Mouse (Mus musculus) myocyte (in vitro differentiated cells): ENCODE results near the gene Slc22a15.

Experiments
- POLR2A ChIP-seq: IDR thresholded peaks from one replicate; pipeline ENCODE4 v1.6.1; 2011; ENCODE audit warnings: low read depth, mild to moderate bottlenecking, control low read depth, moderate library complexity; ENCODE audit not compliant: insufficient read length
- TCF12 ChIP-seq: IDR thresholded peaks from one replicate; pipeline ENCODE4 v1.6.1; 2011; ENCODE audit warnings: mild to moderate bottlenecking, control low read depth; ENCODE audit not compliant: poor library complexity, insufficient read depth, severe bottlenecking
- USF1 ChIP-seq: IDR thresholded peaks from one replicate; pipeline ENCODE4 v1.6.1; 2011; ENCODE audit warnings: low read depth, mild to moderate bottlenecking, control low read depth, moderate library complexity

- TF ChIP-seq TCF12 (no peak), POLR2A (no peak), USF1 (no peak)
Measured at GRCm38 (mm10) chr3:101922366-101922765, 1.9 kb downstream of the Slc22a15 start.
